Mouse (Mus musculus) E14TG2a.4 (cell line): Measurements from ENCODE around the gene Alg2.
A peak's percentile ranks its signal among the peaks of the same experiment; 100 is the strongest.

ENCODE experiments used
- H3K27me3 ChIP-seq: 2 replicates; pipeline ENCODE4 v1.6.1; 2014; ENCODE audit warnings: low read length, control low read depth; ENCODE audit not compliant: insufficient read depth
- H3K36me3 ChIP-seq: 2 replicates; pipeline ENCODE4 v1.6.1; 2014; ENCODE audit warnings: low read length, control low read depth; ENCODE audit not compliant: insufficient read depth
- H3K4me1 ChIP-seq: replicated peaks from 2 replicates; pipeline ENCODE4 v1.6.1; 2014; ENCODE audit warnings: low read depth, low read length, control low read depth
- H3K4me3 ChIP-seq: replicated peaks from 2 replicates; pipeline ENCODE4 v1.5.1; 2014; ENCODE audit warnings: mild to moderate bottlenecking, low read length
- H3K9me3 ChIP-seq: 2 replicates; pipeline ENCODE4 v1.6.1; 2014; ENCODE audit warnings: low read length, control low read depth
- CTCF ChIP-seq: conservative IDR thresholded peaks from 2 replicates; pipeline ENCODE4 v1.5.1; 2014; ENCODE audit warnings: low read length
- NANOG ChIP-seq: IDR thresholded peaks from 2 replicates; pipeline ENCODE4 v1.6.1; 2014; ENCODE audit warnings: borderline replicate concordance, low read length, mixed read lengths
- POU5F1 ChIP-seq: IDR thresholded peaks from 2 replicates; pipeline ENCODE4 v1.6.1; 2014; ENCODE audit warnings: low read length, borderline replicate concordance

Gene Alg2

DNA sequence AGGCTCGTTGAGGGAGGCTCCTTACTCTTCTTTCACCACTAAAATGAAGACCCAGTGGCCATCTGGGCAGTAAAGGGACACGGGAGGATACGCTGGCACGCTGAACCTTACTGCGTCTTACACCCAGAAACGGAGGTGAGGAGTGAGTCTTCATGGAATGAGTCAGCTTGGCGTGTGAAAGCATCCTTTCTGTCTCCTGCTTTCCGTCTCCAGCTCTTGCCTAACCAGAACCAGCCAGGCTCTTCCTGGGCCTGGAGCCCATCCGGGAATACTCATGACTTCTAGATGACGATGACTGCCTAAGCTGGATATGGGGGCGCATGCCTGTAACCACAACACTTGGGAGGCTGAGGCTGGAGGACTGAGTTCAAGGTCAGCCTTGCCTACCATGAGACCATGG lies 33.2 kb downstream of the Alg2 start:
- Histone ChIP-seq H3K36me3 (no peaks in the 10 kb centered on the region), H3K4me3 (no peak overlapping the region), H3K27me3 (peaks cover 18% of the 10 kb centered on the region), H3K9me3 (peaks cover 11% of the 10 kb centered on the region), H3K4me1 (peaks cover 14% of the 10 kb centered on the region)
- TF ChIP-seq POU5F1 (no peak), NANOG (no peak), CTCF (no peak)

DNA sequence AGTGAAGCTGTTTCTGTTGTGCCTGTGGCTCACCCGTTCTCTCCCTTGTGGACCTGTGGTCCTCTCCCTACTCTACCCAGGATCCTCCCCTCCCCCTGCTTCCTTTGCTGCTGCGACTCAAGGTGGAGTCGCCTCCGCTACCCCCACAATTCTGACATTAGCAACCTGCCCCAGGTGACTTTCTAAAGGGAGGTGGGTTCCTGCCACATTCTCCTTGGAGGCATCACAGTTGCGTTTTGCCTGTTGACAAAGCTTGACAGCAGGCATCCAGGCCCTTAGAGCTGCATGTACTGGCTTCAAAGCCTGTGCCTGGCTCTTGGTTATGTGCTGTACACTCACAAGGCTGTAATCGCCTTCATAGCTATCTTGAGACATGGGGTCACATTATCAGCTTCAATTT lies 35.2 kb downstream of the Alg2 start:
- H3K4me1 ChIP-seq: peaks cover 21% of the 10 kb centered on the region
- peaks cover 35% of the 10 kb centered on the region for H3K27me3 ChIP-seq
- no peaks in the 10 kb centered on the region for H3K36me3 ChIP-seq
- H3K4me3 ChIP-seq: no peak overlapping the region
- peaks cover 11% of the 10 kb centered on the region for H3K9me3 ChIP-seq
- TF ChIP-seq NANOG: no peak
- TF ChIP-seq POU5F1: no peak
- no peak for TF ChIP-seq CTCF

DNA sequence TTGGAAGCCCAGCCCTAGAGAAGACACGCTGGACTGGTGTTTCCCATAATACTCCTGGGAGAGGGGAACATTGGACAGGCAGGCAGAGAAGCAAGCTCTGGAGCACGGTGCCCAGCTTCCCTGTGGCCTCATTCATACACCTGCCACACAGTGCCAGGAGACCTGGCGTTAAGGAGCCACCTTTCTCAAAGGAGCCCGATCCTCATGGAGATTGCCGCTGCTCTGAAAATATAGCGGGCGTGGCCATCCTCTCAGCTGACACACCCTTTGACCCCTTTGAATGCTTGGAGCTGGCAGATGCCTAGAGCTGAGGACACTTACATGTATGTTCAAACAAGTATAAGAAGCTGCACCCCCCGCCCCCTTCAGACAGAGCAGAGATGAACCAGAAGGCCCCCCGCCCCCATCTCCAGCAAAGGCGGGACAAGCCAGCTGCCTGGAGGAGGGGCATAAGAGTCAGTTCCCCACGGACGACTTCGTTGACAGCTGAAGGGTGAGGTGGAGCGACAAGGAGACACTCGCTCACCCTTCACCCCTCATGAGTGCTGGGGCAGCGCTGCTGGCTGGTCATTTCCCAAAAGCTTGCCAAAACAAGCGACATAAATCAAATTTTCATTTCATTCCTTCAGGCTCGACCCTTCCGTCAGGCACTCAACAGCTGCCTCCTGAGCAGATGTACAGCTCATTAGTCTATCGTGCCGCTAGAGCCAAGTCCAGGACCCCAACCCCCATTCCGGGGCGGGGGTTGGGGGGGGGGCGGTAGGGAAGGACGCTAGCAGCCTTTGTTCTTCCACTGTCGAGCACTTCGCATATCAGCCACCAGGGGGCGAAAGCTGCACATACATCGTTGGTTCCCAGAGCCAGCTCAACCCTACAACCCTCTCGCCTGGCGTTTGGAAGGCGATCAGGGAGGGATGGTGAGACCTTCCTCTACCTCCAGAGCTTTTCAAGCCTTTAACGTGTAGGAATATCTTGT lies 36.5 kb downstream of the Alg2 start:
- Histone ChIP-seq H3K4me1 (peaks cover 21% of the 10 kb centered on the region), H3K4me3 (peak overlapping the region; percentile 64), H3K27me3 (peaks cover 35% of the 10 kb centered on the region), H3K36me3 (no peaks in the 10 kb centered on the region), H3K9me3 (peaks cover 11% of the 10 kb centered on the region)
- TF ChIP-seq CTCF (peak; percentile 58), POU5F1 (no peak)

DNA sequence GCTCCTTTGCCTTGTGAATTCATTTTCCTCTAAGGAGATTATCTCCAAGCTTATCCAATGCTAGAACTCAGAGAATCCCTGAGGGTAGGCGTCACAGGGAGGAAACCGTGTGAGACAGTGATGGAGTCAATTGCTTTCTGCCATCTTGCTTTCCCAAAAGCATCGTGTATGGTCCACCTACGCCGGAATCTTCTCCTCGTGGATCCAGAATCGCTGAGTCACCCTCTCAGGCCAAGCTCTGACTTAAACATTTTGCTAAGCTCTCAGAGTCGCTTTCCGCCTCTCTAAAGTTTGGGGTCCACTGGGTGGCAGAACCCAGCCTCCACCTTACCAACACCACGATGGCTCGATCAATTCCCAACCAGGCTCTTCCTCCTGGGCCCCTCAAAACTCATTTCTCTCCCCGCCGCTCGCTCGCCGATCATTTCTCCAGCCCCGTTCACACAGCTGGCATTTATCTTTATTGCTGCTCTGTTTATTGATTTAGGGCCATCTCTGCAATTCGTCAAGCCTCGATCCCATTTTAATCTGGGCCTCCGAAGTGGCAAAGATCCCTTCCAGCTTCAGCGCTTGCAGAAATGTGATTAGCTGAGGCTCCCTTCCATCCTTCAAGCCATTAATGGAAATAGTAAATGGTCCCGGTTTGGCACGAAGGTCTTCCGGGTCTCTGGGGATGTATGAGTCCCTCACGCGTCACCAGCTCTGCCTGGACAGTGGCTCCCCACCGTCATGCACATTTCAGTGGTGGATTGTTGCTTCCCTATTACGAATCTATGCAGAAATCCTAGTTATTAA lies 38.4 kb downstream of the Alg2 start:
- Histone ChIP-seq H3K4me3 (peak overlapping the region; percentile 45), H3K9me3 (peaks cover 11% of the 10 kb centered on the region), H3K4me1 (peaks cover 21% of the 10 kb centered on the region), H3K36me3 (no peaks in the 10 kb centered on the region), H3K27me3 (peaks cover 35% of the 10 kb centered on the region)
- TF ChIP-seq POU5F1: no peak
- TF ChIP-seq NANOG: no peak
- TF ChIP-seq CTCF: no peak

DNA sequence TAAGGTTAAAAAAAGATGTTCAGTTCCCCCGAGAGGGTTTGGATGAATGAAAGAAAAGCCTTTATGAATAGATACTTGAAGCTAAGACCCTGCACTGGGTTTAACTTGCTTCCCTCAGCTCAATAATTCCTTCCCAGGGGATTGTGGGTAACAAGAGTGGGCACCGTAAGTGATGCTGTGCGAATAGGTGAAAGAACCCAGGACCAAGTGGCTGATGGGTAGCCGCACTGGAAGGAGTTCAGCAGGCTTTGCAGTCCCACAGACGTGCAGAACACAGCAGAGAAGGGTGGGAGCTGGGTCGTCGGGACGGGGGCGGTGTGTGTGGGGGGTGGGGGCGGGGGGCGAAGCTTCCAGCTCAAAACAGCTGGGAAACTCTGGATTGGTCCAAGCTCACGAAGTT lies 39.0 kb downstream of the Alg2 start:
- TF ChIP-seq CTCF (no peak), POU5F1 (no peak), NANOG (no peak)
- no peak overlapping the region for H3K4me3 ChIP-seq
- no peaks in the 10 kb centered on the region for H3K36me3 ChIP-seq
- H3K4me1 ChIP-seq: peaks cover 21% of the 10 kb centered on the region
- H3K27me3 ChIP-seq: peaks cover 35% of the 10 kb centered on the region
- peaks cover 6% of the 10 kb centered on the region for H3K9me3 ChIP-seq

DNA sequence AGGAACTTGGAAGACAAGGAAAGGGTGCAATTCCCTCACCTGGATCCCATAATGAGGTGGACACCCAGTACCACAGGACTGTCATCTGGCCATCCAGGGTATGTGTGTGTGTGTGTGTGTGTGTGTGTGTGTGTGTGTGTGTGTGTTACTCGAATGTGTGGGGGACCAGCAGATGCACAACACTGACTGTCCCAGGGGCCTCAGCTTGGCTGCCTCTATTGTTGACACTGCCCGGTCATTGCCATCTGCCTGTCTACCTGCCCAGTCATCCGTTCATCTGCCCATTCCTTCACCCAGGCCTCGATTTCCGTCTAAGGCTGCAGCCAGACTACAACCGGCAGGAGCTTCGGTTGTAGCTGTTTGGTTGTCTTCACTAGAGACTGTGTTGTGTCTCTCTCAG lies 41.4 kb downstream of the Alg2 start:
- no peak overlapping the region for H3K4me3 ChIP-seq
- H3K27me3 ChIP-seq: peaks cover 34% of the 10 kb centered on the region
- no peak for TF ChIP-seq POU5F1
- H3K36me3 ChIP-seq: no peaks in the 10 kb centered on the region
- peaks cover 15% of the 10 kb centered on the region; the same call in 1 of the 2 replicates for H3K9me3 ChIP-seq
- peaks cover 17% of the 10 kb centered on the region for H3K4me1 ChIP-seq

DNA sequence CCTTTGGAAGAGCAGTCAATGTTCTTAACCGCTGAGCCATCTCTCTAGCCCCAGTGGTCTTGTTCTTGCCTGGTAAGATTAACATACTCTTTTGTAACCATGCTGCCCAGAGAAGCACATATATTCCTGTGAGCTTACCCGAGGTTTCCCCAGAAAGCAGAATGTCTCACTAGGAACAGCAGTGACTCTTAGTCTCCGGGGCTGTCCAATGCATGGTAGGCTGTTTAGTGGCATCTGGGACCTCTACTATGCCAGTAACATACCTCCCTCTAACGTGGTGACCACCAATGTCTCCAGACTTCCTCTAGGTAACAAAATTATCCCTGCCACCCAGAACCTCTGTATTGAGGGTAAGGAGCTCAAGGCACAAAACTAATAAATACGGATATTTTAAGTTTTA lies 43.1 kb downstream of the Alg2 start:
- TF ChIP-seq CTCF: no peak
- TF ChIP-seq NANOG: no peak
- TF ChIP-seq POU5F1: no peak
- Histone ChIP-seq H3K9me3 (peaks cover 15% of the 10 kb centered on the region; the same call in 1 of the 2 replicates), H3K4me1 (peaks cover 8% of the 10 kb centered on the region), H3K36me3 (no peaks in the 10 kb centered on the region), H3K27me3 (peaks cover 19% of the 10 kb centered on the region), H3K4me3 (no peak overlapping the region)

DNA sequence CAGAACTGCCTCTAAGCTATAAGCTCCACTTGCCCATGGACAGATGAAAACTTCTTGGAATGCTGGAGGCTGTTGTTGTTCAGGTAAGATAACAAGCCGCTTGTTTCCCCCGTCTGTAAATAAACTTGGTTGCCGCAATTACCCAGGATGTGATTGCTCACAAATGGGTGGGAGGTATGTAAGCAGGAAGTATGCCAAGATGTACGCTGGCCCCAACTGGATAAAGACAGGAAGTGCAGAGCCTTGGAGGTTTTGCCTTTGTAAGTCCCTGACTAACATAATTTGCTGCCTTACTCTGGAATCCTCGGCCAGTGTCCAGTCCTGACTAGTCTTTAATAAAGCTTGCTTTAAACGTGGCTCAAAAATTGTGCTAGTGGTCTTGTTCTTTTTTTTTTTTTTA lies 43.6 kb downstream of the Alg2 start:
- no peak overlapping the region for H3K4me3 ChIP-seq
- peaks cover 15% of the 10 kb centered on the region; the same call in 1 of the 2 replicates for H3K9me3 ChIP-seq
- peaks cover 19% of the 10 kb centered on the region for H3K27me3 ChIP-seq
- no peaks in the 10 kb centered on the region for H3K36me3 ChIP-seq
- no peak for TF ChIP-seq POU5F1
- TF ChIP-seq CTCF: no peak
- TF ChIP-seq NANOG: no peak
- peaks cover 2% of the 10 kb centered on the region for H3K4me1 ChIP-seq
